Mouse (Mus musculus): ENCODE data around the gene Tmem251. TPM values are rescaled to one million over a fixed set of nuclear protein-coding genes. Genes with fewer than 3 reads are reported as not detected.

Tmem251 gene
- total RNA-seq, 2 experiments from 2014 or later = 2.0 to 2.3 TPM

GRCm38 (mm10) chr12:102784899-102785592, 41.5 kb downstream of the Tmem251 start:
- intact Hi-C loops (cut with DNase I; ENCODE audit: low total_unique reads) = no loop called here
- DNase-seq = no peak

- intact Hi-C loops (cut with DNase I; ENCODE audit: low total_unique reads) = no loop called here
Measured at GRCm38 (mm10) chr12:102785593-102785985, 42.0 kb downstream of the Tmem251 start.

GRCm38 (mm10) chr12:102787927-102788326, 44.4 kb downstream of the Tmem251 start:
- no peak for DNase-seq
- intact Hi-C loops (cut with DNase I; ENCODE audit: low total_unique reads) = no loop called here

More at GRCm38 (mm10) chr12:102785593-102785985, 42.0 kb downstream of the Tmem251 start:
- no peak for DNase-seq

Other genes starting within 250 kb of the Tmem251 start
- gene Chga, start 188.8 kb upstream of the Tmem251 start, total RNA-seq (2021) = not detected
- 1 to 10 TPM; 6.4 to 8.4 TPM for gene Itpk1, start 38.8 kb upstream of the Tmem251 start, total RNA-seq (2021)
- 1 to 10 TPM; 4.7 to 4.8 TPM for gene Moap1, start 101 bp upstream of the Tmem251 start, total RNA-seq (2021)
- not detected for gene Gm28051, start 14.0 kb downstream of the Tmem251 start, total RNA-seq (2021)
- 1 to 10 TPM; 7.2 to 7.6 TPM for gene Gon7, start 14.0 kb downstream of the Tmem251 start, total RNA-seq (2021)
- 10 to 100 TPM; 13.9 to 14.5 TPM for gene Ubr7, start 14.2 kb downstream of the Tmem251 start, total RNA-seq (2021)
- gene Gm20604, start 14.9 kb downstream of the Tmem251 start, total RNA-seq (2021) = 1 to 10 TPM; 3.0 to 3.1 TPM
- 10 to 100 TPM; 17.0 to 17.6 TPM for gene Btbd7, start 134.7 kb downstream of the Tmem251 start, total RNA-seq (2021)
- not detected for gene Cox8c, start 155.6 kb downstream of the Tmem251 start, total RNA-seq (2021)
- gene Unc79, start 205.1 kb downstream of the Tmem251 start, total RNA-seq (2021) = under 1 TPM; 0.07 to 0.10 TPM